Mouse (Mus musculus): ENCODE results near the gene Slc22a6.

The Slc22a6 gene

GRCm38 (mm10) chr19:8611358-8612123 is 6.3 kb upstream of the Slc22a6 start:
- DNase-seq (ENCODE audit: low spot score), result no peak

GRCm38 (mm10) chr19:8613111-8613510 is 4.7 kb upstream of the Slc22a6 start:
- DNase-seq (ENCODE audit: low spot score), result no peak

- DNase-seq (ENCODE audit: low spot score), result no peak
Measured at GRCm38 (mm10) chr19:8614343-8614742, 3.5 kb upstream of the Slc22a6 start.

- no peak for DNase-seq (ENCODE audit: low spot score)
Measured at GRCm38 (mm10) chr19:8616314-8616713, 1.5 kb upstream of the Slc22a6 start.

GRCm38 (mm10) chr19:8621098-8621497 is 3.3 kb downstream of the Slc22a6 start:
- DNase-seq (ENCODE audit: low spot score), result no peak

- DNase-seq (ENCODE audit: low spot score), result peak; percentile 63
Measured at GRCm38 (mm10) chr19:8630249-8630648, 12.4 kb downstream of the Slc22a6 start.

- no peak for DNase-seq (ENCODE audit: low spot score)
Measured at GRCm38 (mm10) chr19:8630826-8631225, 13.0 kb downstream of the Slc22a6 start.

- DNase-seq (ENCODE audit: low spot score), result no peak
Measured at GRCm38 (mm10) chr19:8632029-8632428, 14.2 kb downstream of the Slc22a6 start.

- no peak for DNase-seq (ENCODE audit: low spot score)
Measured at GRCm38 (mm10) chr19:8642086-8642485, 24.2 kb downstream of the Slc22a6 start.

GRCm38 (mm10) chr19:8646393-8646792 is 28.6 kb downstream of the Slc22a6 start:
- DNase-seq (ENCODE audit: low spot score), result no peak

- DNase-seq (ENCODE audit: low spot score), result no peak
Measured at GRCm38 (mm10) chr19:8655833-8656232, 38.0 kb downstream of the Slc22a6 start.

GRCm38 (mm10) chr19:8656341-8656740 is 38.5 kb downstream of the Slc22a6 start:
- DNase-seq (ENCODE audit: low spot score), result no peak

GRCm38 (mm10) chr19:8661821-8662307 is 44.0 kb downstream of the Slc22a6 start:
- DNase-seq (ENCODE audit: low spot score), result peak; percentile 12

- DNase-seq (ENCODE audit: low spot score), result peak; percentile 22
Measured at GRCm38 (mm10) chr19:8662337-8662736, 44.5 kb downstream of the Slc22a6 start.

GRCm38 (mm10) chr19:8663360-8663839 is 45.6 kb downstream of the Slc22a6 start, which contains the start of gene Chrm1:
Gene Chrm1, plus strand, starts transcription at chr19:8663789.
- DNase-seq (ENCODE audit: low spot score), result no peak

- DNase-seq (ENCODE audit: low spot score), result no peak
Measured at GRCm38 (mm10) chr19:8663911-8664421, 46.1 kb downstream of the Slc22a6 start.

GRCm38 (mm10) chr19:8664859-8665258 is 47.0 kb downstream of the Slc22a6 start:
- DNase-seq (ENCODE audit: low spot score), result no peak

- no peak for DNase-seq (ENCODE audit: low spot score)
Measured at GRCm38 (mm10) chr19:8665746-8666145, 47.9 kb downstream of the Slc22a6 start.

GRCm38 (mm10) chr19:8672859-8673258 is 55.0 kb downstream of the Slc22a6 start:
- DNase-seq (ENCODE audit: low spot score), result no peak

GRCm38 (mm10) chr19:8673336-8674063 is 55.7 kb downstream of the Slc22a6 start:
- DNase-seq (ENCODE audit: low spot score), result no peak

All from yolk sac, embryonic 10.5 days (tissue).